Mouse (Mus musculus): ENCODE data around the gene Nkx1-2.

The Nkx1-2 gene

DNA sequence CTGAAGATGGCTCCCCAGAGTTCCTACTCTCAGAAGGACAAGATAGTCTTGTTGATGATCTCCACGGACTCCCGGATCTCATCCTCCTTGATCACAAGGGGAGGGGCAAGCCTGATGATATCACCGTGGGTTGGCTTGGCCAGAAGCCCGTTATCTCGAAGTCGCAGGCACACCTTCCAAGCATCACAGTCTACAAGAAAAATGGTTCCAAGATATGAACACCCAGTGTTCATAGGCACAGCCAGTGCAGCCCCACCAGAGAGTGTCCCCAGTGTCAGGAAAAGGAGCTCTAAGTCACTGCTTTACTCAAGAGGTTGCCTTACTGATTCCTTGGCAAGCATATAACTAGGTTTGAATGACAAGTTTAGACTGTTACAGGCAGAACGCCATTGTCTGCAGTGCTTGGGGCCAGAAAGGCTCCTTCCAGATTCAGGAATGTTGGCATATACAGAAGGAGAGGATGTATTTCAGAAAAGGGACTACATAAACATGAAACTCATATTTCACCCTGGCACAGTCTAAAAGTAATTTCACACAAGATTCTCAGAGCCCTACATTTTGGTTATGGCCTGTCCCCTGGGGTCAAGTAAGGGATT lies 41.2 kb downstream of the Nkx1-2 start:
- no peak for DNase-seq

DNA sequence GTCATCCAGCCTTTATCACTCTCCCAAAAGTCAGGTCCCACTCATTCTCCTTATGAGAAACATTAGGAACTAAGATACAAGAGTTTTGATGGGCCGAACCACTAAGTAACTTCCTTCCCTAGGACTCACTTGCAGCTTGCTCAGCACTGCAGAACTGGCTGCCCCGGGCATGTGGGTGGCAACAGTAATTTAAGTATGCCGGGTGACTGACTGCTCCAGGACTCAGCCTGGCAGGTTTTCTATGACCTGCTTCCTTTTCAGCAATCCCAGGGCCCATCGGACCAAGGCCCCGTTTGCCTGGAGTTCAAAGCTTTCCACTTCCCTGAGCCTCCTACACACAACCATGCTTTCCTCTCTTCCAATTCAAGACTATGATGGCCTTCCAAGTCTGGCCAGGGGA lies 42.9 kb downstream of the Nkx1-2 start:
- DNase-seq: no peak

DNA sequence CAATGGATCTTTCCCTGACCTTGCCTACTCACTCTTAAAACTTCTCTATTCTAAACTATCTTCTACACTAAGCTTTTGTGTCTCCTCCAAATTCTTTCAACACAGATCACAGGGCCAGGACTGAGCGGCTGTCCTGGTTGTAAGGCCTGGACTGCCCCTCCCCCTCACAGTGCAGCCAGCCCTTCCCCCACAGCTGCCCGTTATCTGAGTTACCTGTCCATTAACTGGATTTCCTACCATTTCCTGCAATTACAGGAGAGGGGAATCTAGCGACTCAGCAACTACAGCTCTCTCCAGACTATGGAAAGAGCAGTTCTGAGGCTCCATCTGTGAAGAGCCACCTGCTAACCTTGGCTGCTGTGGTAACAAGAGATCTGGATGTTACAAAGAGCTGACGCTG lies 43.5 kb downstream of the Nkx1-2 start:
- no peak for DNase-seq

- no peak for DNase-seq
Measured at GRCm38 (mm10) chr7:132554091-132554490, 45.3 kb downstream of the Nkx1-2 start.

- DNase-seq: peak; percentile 99
Measured at GRCm38 (mm10) chr7:132551351-132552126, 47.9 kb downstream of the Nkx1-2 start.

DNA sequence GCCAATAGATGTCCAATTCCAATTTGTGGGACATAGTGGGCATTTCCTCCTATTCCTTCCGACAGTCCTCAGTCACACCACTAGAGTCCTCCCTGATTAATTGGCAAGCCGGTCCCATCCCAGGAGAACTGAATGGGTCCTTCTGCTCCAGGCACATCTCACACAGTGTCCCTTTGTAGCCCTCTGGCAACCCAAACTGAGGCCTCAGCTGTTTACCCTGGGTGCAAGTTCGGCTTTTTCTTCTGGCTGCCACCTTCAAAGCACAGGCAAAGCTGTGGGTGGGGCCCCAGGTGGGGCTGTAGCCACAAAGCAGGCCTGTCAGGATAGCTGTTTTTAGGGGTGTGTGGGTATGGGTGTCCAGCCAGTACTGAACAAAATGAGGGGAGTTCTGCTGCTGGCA lies 52.3 kb downstream of the Nkx1-2 start:
- DNase-seq: no peak
